Mouse (Mus musculus) spleen, adult 18-20 months (tissue): ENCODE data around the gene Agmo.

Experiments used
- DNase-seq, 2 experiments: peaks; one replicate each; pipeline ENCODE4 v3.0.0; 2022; ENCODE audit warnings: mixed read lengths in 2 of 2

Agmo gene

DNA sequence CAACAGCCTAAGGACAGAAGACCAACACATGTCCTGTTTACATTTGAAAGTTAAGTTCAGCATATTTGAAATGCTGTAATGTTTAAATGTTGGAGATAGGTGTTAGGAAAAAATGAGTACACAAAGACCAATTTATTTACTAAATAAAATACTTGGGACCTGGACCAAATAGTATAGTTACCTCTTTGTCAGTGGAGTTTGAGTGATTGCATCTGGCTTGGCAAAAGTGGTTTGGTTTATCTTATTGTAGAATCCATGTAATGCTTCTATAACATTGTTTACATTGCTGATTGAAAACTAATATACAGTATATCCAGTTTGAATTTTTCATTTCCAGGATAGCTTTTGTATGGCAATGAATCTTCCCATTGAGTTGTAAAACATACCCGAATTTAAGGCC lies 193.0 kb downstream of the Agmo start:
- DNase-seq, result no peak

DNA sequence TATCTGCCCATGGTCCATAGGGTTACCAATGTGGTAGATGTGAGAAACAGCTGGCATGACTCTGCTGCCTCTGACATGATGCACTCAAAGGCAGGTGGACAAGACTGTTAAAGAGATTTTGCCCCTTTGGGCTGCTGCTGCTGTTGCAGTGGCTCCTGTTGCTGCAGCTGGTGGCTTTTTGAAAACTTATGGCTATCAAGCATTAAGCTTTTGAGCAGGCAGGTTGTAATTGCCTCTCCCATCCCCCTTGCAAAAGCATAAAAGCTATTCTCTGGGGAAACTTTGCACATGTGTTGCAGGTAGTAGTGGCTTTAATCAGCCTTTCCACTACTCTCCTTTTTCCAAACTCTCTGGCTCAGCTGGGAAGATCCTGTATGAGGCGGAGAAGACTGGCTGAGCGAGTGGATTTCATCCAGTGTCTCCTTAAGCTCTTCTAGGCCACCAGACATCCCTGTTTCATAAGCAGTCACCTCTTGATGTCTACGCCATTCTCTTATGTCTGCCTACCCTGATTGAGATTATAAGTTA lies 201.1 kb downstream of the Agmo start:
- no peak for DNase-seq

DNA sequence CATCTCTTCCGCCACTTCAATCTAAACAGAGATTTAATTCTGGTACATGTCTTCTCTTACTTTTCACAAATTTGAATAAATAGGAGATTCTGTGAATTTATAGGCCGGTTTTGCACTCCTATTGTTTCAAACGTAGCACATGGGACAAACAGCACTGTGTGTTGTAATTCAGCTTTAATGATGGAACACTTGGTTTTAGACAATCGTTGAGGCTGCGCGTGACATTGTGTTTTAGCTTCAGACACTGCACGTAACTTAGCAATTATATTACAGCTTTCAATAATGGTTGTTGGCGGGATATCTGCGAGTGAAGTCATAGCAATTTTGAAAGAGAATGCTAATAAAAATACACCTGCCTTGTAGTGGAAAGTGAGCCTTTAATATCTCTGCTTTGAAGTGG lies 203.8 kb downstream of the Agmo start:
- DNase-seq, result no peak

- DNase-seq, result no peak
These were observed 208.2 kb downstream of the Agmo start for GRCm38 (mm10) chr12:37449597-37449996.

GRCm38 (mm10) chr12:37450366-37451156 lies 209.1 kb downstream of the Agmo start:
- peak in 1 of 2 experiments; percentile 10 for DNase-seq

GRCm38 (mm10) chr12:37471631-37472030 lies 230.2 kb downstream of the Agmo start:
- no peak for DNase-seq

DNA sequence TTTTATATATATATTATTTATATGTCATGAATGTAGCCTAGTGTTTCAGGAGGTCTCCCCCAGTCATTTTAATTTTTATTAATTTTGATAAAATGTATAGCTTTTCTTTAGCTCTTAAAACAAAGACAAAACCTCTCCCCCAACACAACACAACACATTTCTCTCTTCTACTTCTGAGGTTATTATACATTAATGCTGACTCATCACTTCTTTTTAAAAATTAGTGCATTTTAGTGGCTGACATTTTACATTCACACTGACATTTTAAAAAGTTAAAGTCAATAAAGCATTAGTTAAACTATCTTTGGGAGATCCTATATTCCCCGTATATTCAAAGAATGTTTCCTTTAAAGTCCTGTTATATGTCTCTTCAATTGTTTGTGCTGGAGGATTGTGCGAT lies 235.4 kb downstream of the Agmo start:
- no peak for DNase-seq

- no peak for DNase-seq
These were observed 246.6 kb downstream of the Agmo start for GRCm38 (mm10) chr12:37487991-37488390.

DNA sequence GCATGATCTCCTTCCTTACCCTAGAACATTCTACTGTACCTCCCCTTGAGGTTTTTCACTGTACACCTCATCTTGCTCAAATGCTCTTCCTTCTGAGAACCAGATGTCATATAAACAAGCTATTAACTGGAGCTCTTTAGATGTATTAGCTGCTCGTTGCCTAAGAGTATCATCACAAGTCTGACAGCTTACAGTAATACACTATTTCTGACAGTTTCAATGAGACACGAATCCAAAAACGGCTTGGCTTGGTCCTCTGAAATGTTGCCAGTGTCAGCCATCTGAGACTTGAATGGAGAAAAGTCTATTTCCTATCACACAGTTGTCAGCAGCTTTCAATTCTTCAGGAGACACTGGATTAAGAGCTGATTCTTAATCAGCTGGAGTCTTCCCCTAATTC lies 257.4 kb downstream of the Agmo start:
- no peak for DNase-seq

DNA sequence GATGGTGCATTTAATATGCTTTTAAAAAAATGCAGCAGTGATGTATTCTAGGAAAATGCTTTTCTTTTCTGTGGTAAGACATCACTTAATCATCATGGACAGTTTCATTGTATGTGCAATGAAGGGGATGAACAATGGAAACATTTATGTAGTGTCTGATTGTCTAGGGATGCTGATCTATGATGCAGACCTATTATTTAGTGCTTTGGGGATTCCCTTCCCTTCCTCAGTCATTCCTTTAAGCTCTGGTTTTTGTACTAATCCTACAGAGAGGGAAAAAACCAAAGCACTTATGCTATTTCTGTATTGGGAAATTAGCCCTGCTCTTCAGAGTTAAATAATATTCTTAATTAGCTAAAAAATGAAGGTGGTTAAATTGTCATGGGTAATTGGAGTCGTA lies 266.0 kb downstream of the Agmo start:
- DNase-seq, result no peak

GRCm38 (mm10) chr12:37507826-37508225 lies 266.4 kb downstream of the Agmo start:
- no peak for DNase-seq

DNA sequence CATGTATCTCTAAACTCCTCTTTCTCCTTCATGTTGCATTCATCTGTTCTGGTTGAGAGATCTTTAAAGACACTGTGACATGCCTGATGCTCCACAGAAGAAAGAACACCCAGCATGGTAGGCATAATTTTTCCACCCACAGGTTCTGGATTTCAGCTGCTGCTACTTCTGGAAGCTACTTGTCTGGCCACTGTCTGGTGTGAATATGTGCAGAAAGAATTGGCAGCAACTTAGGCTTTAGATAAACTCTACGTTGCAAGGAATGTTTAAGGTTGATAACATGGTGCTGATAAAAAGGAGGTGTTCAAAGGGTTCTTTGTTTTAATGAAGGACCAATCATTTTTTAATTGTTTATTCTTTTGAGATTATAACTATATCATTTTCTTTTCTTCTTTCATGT lies 280.3 kb downstream of the Agmo start:
- DNase-seq, result no peak

DNA sequence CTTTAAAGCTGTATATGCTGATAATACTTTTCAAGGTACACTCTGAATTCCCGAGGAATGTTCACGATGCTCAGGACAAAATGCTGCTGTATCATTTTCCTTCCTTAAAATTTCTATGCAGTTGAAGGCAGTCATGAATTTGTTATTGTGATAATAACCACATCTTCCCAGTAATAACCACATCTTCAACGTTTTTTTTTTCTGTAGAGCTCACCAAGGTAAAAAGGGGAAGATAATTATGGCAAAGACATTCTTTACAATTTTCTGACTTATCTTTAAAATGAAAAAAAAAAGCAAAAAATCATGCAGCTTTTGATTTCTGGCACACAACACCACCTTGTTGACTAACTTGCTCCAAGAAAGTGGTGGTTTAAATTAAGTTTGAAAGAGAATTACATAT lies 283.2 kb downstream of the Agmo start:
- no peak for DNase-seq

GRCm38 (mm10) chr12:37540994-37541393 lies 299.6 kb downstream of the Agmo start:
- DNase-seq, result no peak

DNA sequence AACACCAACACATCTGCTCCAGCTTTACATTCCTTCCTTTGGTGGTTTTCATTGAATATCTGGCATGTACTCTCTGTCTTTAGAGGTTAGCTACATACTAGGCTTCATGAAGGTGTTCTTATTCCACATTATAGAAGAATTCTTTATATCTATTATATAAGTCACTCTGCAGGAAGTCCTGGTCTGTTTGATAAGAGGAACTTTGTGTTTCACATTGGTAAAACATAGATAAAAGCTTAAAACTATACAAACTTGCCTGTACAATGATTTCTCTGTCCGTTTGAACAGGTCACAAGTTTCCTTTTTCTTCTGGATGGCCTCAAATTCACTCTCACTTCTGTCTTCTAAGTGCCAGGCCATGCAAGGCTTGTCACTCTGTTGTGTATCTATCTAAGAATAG lies 316.8 kb downstream of the Agmo start:
- DNase-seq, result no peak

DNA sequence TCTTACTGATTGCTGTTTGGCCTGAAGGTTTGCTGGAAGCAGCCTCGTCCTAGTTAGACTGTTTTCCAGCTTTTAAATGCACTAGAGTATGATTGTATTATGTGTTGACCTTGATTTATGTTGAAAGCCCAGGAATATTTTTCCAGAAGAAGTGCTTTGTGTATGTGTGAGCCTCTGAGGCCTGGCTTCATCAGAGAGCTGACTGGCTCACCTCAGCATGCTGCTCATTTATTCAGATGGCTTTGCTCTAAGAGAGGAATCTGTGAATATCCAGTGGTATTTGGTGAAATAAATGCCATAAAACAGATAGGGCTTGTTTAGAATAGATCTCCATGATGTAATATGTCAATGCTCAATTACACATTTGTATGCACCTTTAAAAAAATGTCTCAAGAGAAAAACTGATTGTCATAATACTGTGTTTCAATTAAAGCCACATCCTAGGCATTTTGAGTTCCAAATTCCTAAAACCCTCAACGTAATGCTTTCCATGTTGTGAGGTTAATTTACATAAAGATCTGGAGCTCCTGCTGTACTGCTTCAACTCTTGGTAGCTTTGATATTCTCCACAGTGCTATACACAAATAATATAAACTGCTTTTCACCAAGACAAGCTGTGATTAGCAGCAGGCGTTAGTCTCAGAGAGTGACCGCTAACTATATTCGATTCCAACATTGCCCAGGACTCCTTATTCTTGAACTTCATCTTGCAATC lies 324.6 kb downstream of the Agmo start:
- no peak for DNase-seq

GRCm38 (mm10) chr12:37571922-37572321 lies 330.5 kb downstream of the Agmo start:
- no peak for DNase-seq

DNA sequence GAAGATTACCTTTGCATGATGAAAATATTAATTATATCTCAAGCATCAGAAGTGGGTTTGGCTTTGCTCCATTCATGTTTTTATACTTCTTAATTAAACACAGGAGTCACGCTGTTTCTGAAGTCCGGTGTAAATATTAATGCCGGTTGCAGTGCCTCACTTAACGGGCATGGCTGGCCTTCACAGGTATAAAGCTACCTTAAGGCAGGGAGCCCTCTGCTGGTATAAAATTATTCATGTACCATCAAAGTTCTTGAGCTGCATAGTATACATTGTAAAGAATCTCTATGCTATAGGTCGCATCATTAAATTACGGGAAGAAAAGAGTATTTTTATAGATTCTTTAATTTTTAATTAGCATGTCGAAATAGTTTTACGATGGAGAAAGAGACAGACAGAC lies 341.3 kb downstream of the Agmo start:
- no peak for DNase-seq

- DNase-seq, result no peak
These were observed 351.4 kb downstream of the Agmo start for GRCm38 (mm10) chr12:37592853-37593252.

GRCm38 (mm10) chr12:37612837-37613236 lies 371.4 kb downstream of the Agmo start:
- DNase-seq, result no peak

- no peak for DNase-seq
These were observed 373.3 kb downstream of the Agmo start for GRCm38 (mm10) chr12:37614769-37615168.

GRCm38 (mm10) chr12:37624078-37624477 lies 382.6 kb downstream of the Agmo start:
- no peak for DNase-seq
